Mouse (Mus musculus) heart, postnatal 0 days (tissue): ENCODE measurements around the gene Pltp. TPM values are rescaled to one million over a fixed set of nuclear protein-coding genes. Genes with fewer than 3 reads are reported as not detected.
"Not testable (repeated sequence)": the region's sequence is repeated elsewhere in the genome, so short reads cannot be mapped to it uniquely, and the experiment has no call there.

Experiments
- ATAC-seq: fragments of 200-750 bp; cut with Nextera tagmentation; 2 replicates; pipeline ENCODE4 v1.8.0; 2017; ENCODE audit warnings: low read depth, moderate number of reproducible peaks, moderate library complexity; ENCODE audit not compliant: insufficient read depth
- DNase-seq: peaks from one replicate; pipeline ENCODE4 v3.0.0-alpha.2; 2016; ENCODE audit warnings: low spot score
- H3K27ac ChIP-seq: fragments of 300-500 bp; sonication (generic); 2 replicates; pipeline ENCODE4 v1.5.1; 2014; ENCODE audit warnings: low read depth, mild to moderate bottlenecking
- H3K27me3 ChIP-seq: fragments of 300-500 bp; sonication (generic); 2 replicates; pipeline ENCODE4 v1.6.1; 2014; ENCODE audit warnings: low read length, mixed read lengths; ENCODE audit not compliant: control insufficient read depth, insufficient read depth
- H3K36me3 ChIP-seq: fragments of 300-500 bp; sonication (generic); replicated peaks from 2 replicates; pipeline ENCODE4 v1.6.1; 2014; ENCODE audit warnings: low read length, mixed read lengths; ENCODE audit not compliant: control insufficient read depth, insufficient read depth
- H3K4me1 ChIP-seq: fragments of 300-500 bp; sonication (generic); 2 replicates; pipeline ENCODE4 v1.6.1; 2014; ENCODE audit warnings: antibody characterized with exemption; ENCODE audit not compliant: control insufficient read depth, insufficient read depth
- H3K4me2 ChIP-seq: fragments of 300-500 bp; sonication (generic); 2 replicates; pipeline ENCODE4 v1.6.1; 2014; ENCODE audit warnings: low read depth, mild to moderate bottlenecking, low read length, moderate library complexity
- H3K4me3 ChIP-seq: fragments of 300-500 bp; sonication (generic); 2 replicates; pipeline ENCODE4 v1.5.1; 2014; ENCODE audit warnings: low read depth, low read length
- H3K9ac ChIP-seq: fragments of 300-500 bp; sonication (generic); replicated peaks from 2 replicates; pipeline ENCODE4 v1.6.1; 2014; ENCODE audit warnings: low read depth, low read length, mixed read lengths
- H3K9me3 ChIP-seq: fragments of 300-500 bp; sonication (generic); replicated peaks from 2 replicates; pipeline ENCODE4 v1.6.1; 2016; ENCODE audit warnings: low read length; ENCODE audit not compliant: control insufficient read depth
- CTCF ChIP-seq: IDR thresholded peaks from 2 replicates; pipeline ENCODE4 v1.5.1; 2016; ENCODE audit warnings: antibody characterized with exemption, control low read depth, low read depth
- EP300 ChIP-seq: IDR thresholded peaks from 2 replicates; pipeline ENCODE4 v1.6.1; 2016; ENCODE audit warnings: antibody characterized with exemption, low read depth
- whole genome bisulfite sequencing: fragments of 180-500 bp; shearing (Covaris S2); extraction: QIAGEN DNeasy Blood & Tissue Kit; methylation state at CpG from one replicate; pipeline ENCODE4 v1.1.7; 2014; 5-methylcytosine and 5-hydroxymethylcytosine counted together
- polyA plus RNA-seq: library from polyadenylated mRNA; unstranded; fragments of >200 nt; fragmentation: Nextera tagmentation; extraction: Ambion mirVana; gene quantifications from 2 replicates; pipeline ENCODE4 v1.2.1, GENCODE M21; 2015
- total RNA-seq: library from RNA; depleted of rRNA; stranded (reverse); fragments of >200 nt; gene quantifications from 2 replicates; pipeline ENCODE4 v1.2.3, GENCODE M21; 2014; ENCODE audit warnings: low replicate concordance

Gene Pltp
- total and polyA plus RNA-seq, 2 experiments from 2014 or later: 7.7 to 8.6 TPM

GRCm38 (mm10) chr2:164878509-164879227 lies 21.2 kb upstream of the Pltp start:
- peaks cover 17% of the 10 kb centered on the region for H3K36me3 ChIP-seq
- ATAC-seq (peak; percentile 42), DNase-seq (peak; percentile 73)
- peak overlapping the region; percentile 94 for H3K4me2 ChIP-seq
- peak overlapping the region; percentile 100 for H3K27ac ChIP-seq
- TF ChIP-seq EP300 (0 out of 2 replicates have a peak, but pooled peaks have one; percentile 28), CTCF (peak; percentile 29)
- no peaks in the 10 kb centered on the region for H3K9me3 ChIP-seq
- peak overlapping the region; percentile 100 for H3K9ac ChIP-seq
- H3K27me3 ChIP-seq: no peaks in the 10 kb centered on the region
- H3K4me3 ChIP-seq: peak overlapping the region; percentile 92
- H3K4me1 ChIP-seq: peaks cover 33% of the 10 kb centered on the region
- WGBS: 1% methylated on average over 28 of the region's 28 CpGs

GRCm38 (mm10) chr2:164877376-164878215 lies 20.1 kb upstream of the Pltp start:
- not testable (repeated sequence) for DNase-seq, H3K9me3 ChIP-seq, H3K36me3 ChIP-seq, H3K27me3 ChIP-seq, H3K9ac ChIP-seq, ATAC-seq
- Histone ChIP-seq H3K4me3 (peak overlapping the region; percentile 92; the same call in 1 of the 2 replicates), H3K27ac (peak overlapping the region; percentile 100), H3K4me1 (peaks cover 35% of the 10 kb centered on the region), H3K4me2 (peak overlapping the region; percentile 94)
- 72% methylated on average over 11 of the region's 11 CpGs for WGBS

GRCm38 (mm10) chr2:164875648-164876047 lies 18.1 kb upstream of the Pltp start:
- not testable (repeated sequence) for H3K36me3 ChIP-seq, H3K4me2 ChIP-seq, H3K4me3 ChIP-seq, DNase-seq, ATAC-seq, H3K9ac ChIP-seq, H3K27me3 ChIP-seq, H3K9me3 ChIP-seq
- 66% methylated on average over 2 of the region's 2 CpGs for WGBS
- Histone ChIP-seq H3K4me1 (peaks cover 32% of the 10 kb centered on the region), H3K27ac (peak overlapping the region; percentile 91; the same call in 1 of the 2 replicates)

GRCm38 (mm10) chr2:164874239-164874769 lies 16.8 kb upstream of the Pltp start:
- ATAC-seq (peak; percentile 44), DNase-seq (peak; percentile 59)
- H3K36me3 ChIP-seq: peaks cover 5% of the 10 kb centered on the region; the same call in 1 of the 2 replicates
- 0 out of 2 replicates have a peak overlapping the region, but pooled peaks have one; percentile 18 for H3K9ac ChIP-seq
- 8% methylated on average over 1 of the region's 1 CpGs for WGBS
- no peaks in the 10 kb centered on the region for H3K9me3 ChIP-seq
- H3K27me3 ChIP-seq: no peaks in the 10 kb centered on the region
- H3K4me3 ChIP-seq: no peak overlapping the region
- H3K4me2 ChIP-seq: peak overlapping the region; percentile 22; the same call in 1 of the 2 replicates
- TF ChIP-seq EP300: peak; percentile 90
- no peak for TF ChIP-seq CTCF
- H3K4me1 ChIP-seq: peaks cover 26% of the 10 kb centered on the region
- peak overlapping the region; percentile 91 for H3K27ac ChIP-seq

GRCm38 (mm10) chr2:164873621-164874020 lies 16.1 kb upstream of the Pltp start:
- TF ChIP-seq CTCF (no peak), EP300 (no peak)
- Histone ChIP-seq H3K9ac (no peak overlapping the region), H3K36me3 (peaks cover 5% of the 10 kb centered on the region; the same call in 1 of the 2 replicates), H3K27ac (peak overlapping the region; percentile 91), H3K4me3 (no peak overlapping the region), H3K9me3 (no peaks in the 10 kb centered on the region), H3K4me1 (peaks cover 22% of the 10 kb centered on the region), H3K27me3 (no peaks in the 10 kb centered on the region), H3K4me2 (no peak overlapping the region; the same call in 1 of the 2 replicates)
- no peak for ATAC-seq
- no peak for DNase-seq
- WGBS: 53% methylated on average over 3 of the region's 3 CpGs
